Mouse (Mus musculus): ENCODE data around the gene Sned1. TPM values are rescaled to one million over a fixed set of nuclear protein-coding genes. Genes with fewer than 3 reads are reported as not detected.

Gene Sned1
- polyA plus RNA-seq, 1 experiment from 2014 or later = 16.7 TPM

DNA sequence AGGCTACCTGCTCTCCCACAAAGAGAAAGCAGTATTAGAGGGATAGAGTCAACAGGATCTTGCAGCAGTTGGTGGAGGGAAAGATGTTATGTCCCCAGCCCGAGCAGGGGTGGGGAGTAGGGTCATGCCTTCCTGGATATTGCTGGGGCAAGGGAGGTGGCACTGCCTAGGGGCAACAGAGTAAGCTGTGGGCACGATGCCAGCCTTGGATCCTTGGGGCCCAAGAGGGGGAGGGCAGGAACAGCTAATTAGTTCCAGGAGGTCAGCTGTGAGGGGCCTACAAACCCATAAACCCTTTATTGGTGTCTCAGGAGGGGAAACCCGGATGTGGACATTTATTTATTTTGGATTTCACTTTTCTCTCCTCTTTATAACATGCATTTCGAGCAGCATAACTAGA is 10.4 kb upstream of the Sned1 start:
- ATAC-seq (ENCODE audit: low read depth) = no peak
- Histone ChIP-seq H3K4me2 (ENCODE audit: low read depth, low read length) (no peak overlapping the region), H3K9ac (ENCODE audit: low read depth, low read length) (no peak overlapping the region), H3K4me1 (ENCODE audit: control insufficient read depth, insufficient read depth, low read length) (peaks cover 17% of the 10 kb centered on the region), H3K4me3 (ENCODE audit: low read depth, low read length) (no peak overlapping the region), H3K27ac (replicated peaks; ENCODE audit: low read depth, low read length) (no peak overlapping the region), H3K27me3 (replicated peaks; ENCODE audit: control insufficient read depth, insufficient read depth, low read length) (no peaks in the 10 kb centered on the region), H3K9me3 (ENCODE audit: control insufficient read depth, low read length) (no peaks in the 10 kb centered on the region), H3K36me3 (ENCODE audit: control insufficient read depth, insufficient read depth, low read length) (no peaks in the 10 kb centered on the region)
- 19% methylated on average over 4 of the region's 4 CpGs for WGBS
- DNase-seq (ENCODE audit: low spot score) = no peak

DNA sequence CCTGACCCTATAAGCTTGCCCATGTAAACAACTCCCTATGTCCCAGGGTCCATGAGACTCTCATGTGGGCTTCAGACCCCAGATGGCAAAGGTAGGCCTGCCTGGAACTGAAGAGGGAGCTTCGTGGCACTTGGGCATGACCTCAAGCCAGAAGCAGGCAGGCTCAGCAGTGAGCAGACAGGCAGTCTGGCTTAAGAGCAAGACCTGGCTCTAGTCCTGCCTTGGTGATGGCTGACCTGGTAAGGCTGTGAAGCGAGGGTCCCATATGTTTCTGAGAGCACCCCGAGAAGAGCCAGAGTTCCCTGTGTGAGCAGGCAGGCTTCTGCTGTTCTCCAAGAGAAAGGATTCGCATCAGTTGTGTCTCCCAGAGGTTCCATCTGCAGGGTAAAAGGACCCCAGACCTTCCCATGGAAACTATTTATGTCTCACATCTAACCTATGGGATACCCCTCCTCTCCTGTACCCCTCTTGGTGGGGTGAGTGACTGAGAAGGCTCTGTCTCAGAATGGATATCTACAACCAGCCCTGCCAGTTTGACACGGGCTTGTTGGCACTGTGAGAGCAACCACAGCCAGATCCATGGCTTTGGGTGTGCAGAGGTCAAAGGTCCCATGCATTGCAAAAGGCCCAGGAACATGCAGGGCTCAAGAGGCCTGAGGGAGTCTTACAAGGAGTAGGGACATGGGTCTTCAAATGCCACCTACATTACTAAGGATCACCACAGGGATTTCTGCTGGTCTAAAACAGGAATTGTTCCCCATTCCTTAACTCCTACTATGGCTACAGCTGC is 9.7 kb upstream of the Sned1 start:
- H3K4me2 ChIP-seq (ENCODE audit: low read depth, low read length) = no peak overlapping the region
- peak overlapping the region; percentile 57 for H3K27ac ChIP-seq (replicated peaks; ENCODE audit: low read depth, low read length)
- H3K9ac ChIP-seq (ENCODE audit: low read depth, low read length) = peak overlapping the region; percentile 20; the same call in 1 of the 2 replicates
- H3K27me3 ChIP-seq (replicated peaks; ENCODE audit: control insufficient read depth, insufficient read depth, low read length) = no peaks in the 10 kb centered on the region
- WGBS = 70% methylated on average over 5 of the region's 5 CpGs
- no peaks in the 10 kb centered on the region for H3K36me3 ChIP-seq (ENCODE audit: control insufficient read depth, insufficient read depth, low read length)
- ATAC-seq (ENCODE audit: low read depth) = no peak
- H3K9me3 ChIP-seq (ENCODE audit: control insufficient read depth, low read length) = no peaks in the 10 kb centered on the region
- H3K4me3 ChIP-seq (ENCODE audit: low read depth, low read length) = no peak overlapping the region
- no peak for DNase-seq (ENCODE audit: low spot score)
- peaks cover 11% of the 10 kb centered on the region for H3K4me1 ChIP-seq (ENCODE audit: control insufficient read depth, insufficient read depth, low read length)

GRCm38 (mm10) chr1:93227303-93227975 is 8.2 kb upstream of the Sned1 start:
- WGBS = 53% methylated on average over 7 of the region's 7 CpGs
- no peak overlapping the region for H3K4me2 ChIP-seq (ENCODE audit: low read depth, low read length)
- DNase-seq (ENCODE audit: low spot score) (peak; percentile 54), ATAC-seq (ENCODE audit: low read depth) (peak; percentile 66)
- H3K36me3 ChIP-seq (ENCODE audit: control insufficient read depth, insufficient read depth, low read length) = no peaks in the 10 kb centered on the region
- H3K4me3 ChIP-seq (ENCODE audit: low read depth, low read length) = no peak overlapping the region
- H3K27me3 ChIP-seq (replicated peaks; ENCODE audit: control insufficient read depth, insufficient read depth, low read length) = no peaks in the 10 kb centered on the region
- H3K27ac ChIP-seq (replicated peaks; ENCODE audit: low read depth, low read length) = no peak overlapping the region
- no peak overlapping the region for H3K9ac ChIP-seq (ENCODE audit: low read depth, low read length)
- peaks cover 19% of the 10 kb centered on the region for H3K4me1 ChIP-seq (ENCODE audit: control insufficient read depth, insufficient read depth, low read length)
- H3K9me3 ChIP-seq (ENCODE audit: control insufficient read depth, low read length) = no peaks in the 10 kb centered on the region

DNA sequence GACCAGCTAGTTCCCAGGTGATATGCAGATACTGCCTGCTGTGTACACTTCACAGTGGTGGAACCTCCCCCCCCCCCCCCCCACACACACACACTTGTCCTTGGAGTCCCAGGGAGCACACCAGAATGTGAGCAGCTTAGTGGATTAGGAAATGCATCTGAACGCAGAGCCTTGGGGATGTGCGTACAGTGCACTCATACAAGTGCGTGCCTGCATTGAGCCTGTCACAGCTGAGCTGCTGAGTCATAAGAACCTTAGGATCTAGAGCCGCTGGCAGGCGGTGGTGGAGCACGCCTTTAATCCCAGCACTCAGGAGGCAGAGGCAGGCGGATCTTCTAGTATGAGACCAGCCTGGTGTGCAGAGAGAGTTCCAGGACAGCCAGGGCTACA is 7.7 kb upstream of the Sned1 start:
- Histone ChIP-seq H3K36me3 (ENCODE audit: control insufficient read depth, insufficient read depth, low read length) (no peaks in the 10 kb centered on the region), H3K27me3 (replicated peaks; ENCODE audit: control insufficient read depth, insufficient read depth, low read length) (no peaks in the 10 kb centered on the region), H3K4me3 (ENCODE audit: low read depth, low read length) (no peak overlapping the region), H3K27ac (replicated peaks; ENCODE audit: low read depth, low read length) (no peak overlapping the region), H3K9ac (ENCODE audit: low read depth, low read length) (no peak overlapping the region), H3K4me1 (ENCODE audit: control insufficient read depth, insufficient read depth, low read length) (peaks cover 24% of the 10 kb centered on the region), H3K4me2 (ENCODE audit: low read depth, low read length) (no peak overlapping the region), H3K9me3 (ENCODE audit: control insufficient read depth, low read length) (no peaks in the 10 kb centered on the region)
- no peak for DNase-seq (ENCODE audit: low spot score)
- 87% methylated on average over 7 of the region's 7 CpGs for WGBS
- no peak for ATAC-seq (ENCODE audit: low read depth)

- Histone ChIP-seq H3K27me3 (replicated peaks; ENCODE audit: control insufficient read depth, insufficient read depth, low read length) (no peaks in the 10 kb centered on the region), H3K4me3 (ENCODE audit: low read depth, low read length) (no peak overlapping the region), H3K4me2 (ENCODE audit: low read depth, low read length) (no peak overlapping the region), H3K27ac (replicated peaks; ENCODE audit: low read depth, low read length) (no peak overlapping the region), H3K36me3 (ENCODE audit: control insufficient read depth, insufficient read depth, low read length) (no peaks in the 10 kb centered on the region), H3K9me3 (ENCODE audit: control insufficient read depth, low read length) (no peaks in the 10 kb centered on the region), H3K4me1 (ENCODE audit: control insufficient read depth, insufficient read depth, low read length) (peaks cover 29% of the 10 kb centered on the region), H3K9ac (ENCODE audit: low read depth, low read length) (no peak overlapping the region)
- DNase-seq (ENCODE audit: low spot score) (no peak), ATAC-seq (ENCODE audit: low read depth) (no peak)
- WGBS = 68% methylated on average over 6 of the region's 6 CpGs
Observed at GRCm38 (mm10) chr1:93229221-93229620, 6.4 kb upstream of the Sned1 start.

GRCm38 (mm10) chr1:93229626-93230025 is 6.0 kb upstream of the Sned1 start:
- Histone ChIP-seq H3K9ac (ENCODE audit: low read depth, low read length) (no peak overlapping the region), H3K27ac (replicated peaks; ENCODE audit: low read depth, low read length) (no peak overlapping the region), H3K4me2 (ENCODE audit: low read depth, low read length) (no peak overlapping the region), H3K9me3 (ENCODE audit: control insufficient read depth, low read length) (no peaks in the 10 kb centered on the region), H3K4me1 (ENCODE audit: control insufficient read depth, insufficient read depth, low read length) (peaks cover 33% of the 10 kb centered on the region), H3K27me3 (replicated peaks; ENCODE audit: control insufficient read depth, insufficient read depth, low read length) (no peaks in the 10 kb centered on the region), H3K4me3 (ENCODE audit: low read depth, low read length) (no peak overlapping the region), H3K36me3 (ENCODE audit: control insufficient read depth, insufficient read depth, low read length) (no peaks in the 10 kb centered on the region)
- WGBS = 76% methylated on average over 3 of the region's 4 CpGs
- DNase-seq (ENCODE audit: low spot score) (no peak), ATAC-seq (ENCODE audit: low read depth) (no peak)

GRCm38 (mm10) chr1:93236545-93236924 is 894 bp downstream of the Sned1 start:
- DNase-seq (ENCODE audit: low spot score) (peak; percentile 40), ATAC-seq (ENCODE audit: low read depth) (no peak)
- Histone ChIP-seq H3K4me2 (ENCODE audit: low read depth, low read length) (peak overlapping the region; percentile 96), H3K9me3 (ENCODE audit: control insufficient read depth, low read length) (no peaks in the 10 kb centered on the region), H3K36me3 (ENCODE audit: control insufficient read depth, insufficient read depth, low read length) (no peaks in the 10 kb centered on the region), H3K4me3 (ENCODE audit: low read depth, low read length) (peak overlapping the region; percentile 69), H3K4me1 (ENCODE audit: control insufficient read depth, insufficient read depth, low read length) (peaks cover 34% of the 10 kb centered on the region), H3K27me3 (replicated peaks; ENCODE audit: control insufficient read depth, insufficient read depth, low read length) (no peaks in the 10 kb centered on the region; the same call in 1 of the 2 replicates), H3K9ac (ENCODE audit: low read depth, low read length) (peak overlapping the region; percentile 72), H3K27ac (replicated peaks; ENCODE audit: low read depth, low read length) (no peak overlapping the region)
- WGBS = 6% methylated on average over 2 of the region's 3 CpGs

DNA sequence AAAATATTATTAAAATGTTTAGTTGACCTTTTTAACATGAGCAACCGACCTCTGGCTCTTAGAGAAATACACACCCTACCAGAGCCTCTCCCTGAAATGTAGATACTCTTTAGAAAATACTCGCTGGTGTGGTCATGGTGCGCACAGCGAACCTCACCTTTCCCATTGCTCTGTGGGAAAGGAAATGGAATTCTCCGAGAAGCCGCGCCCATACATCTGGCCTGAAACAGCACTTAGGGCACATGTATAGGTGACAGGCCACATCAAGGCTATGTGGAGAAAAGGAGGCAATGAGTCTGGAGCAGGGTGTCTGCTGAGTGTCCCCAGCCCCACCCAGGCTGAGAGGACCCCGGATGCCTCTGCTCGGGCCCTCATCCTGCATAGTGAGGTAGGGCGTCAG is 2.0 kb downstream of the Sned1 start:
- Histone ChIP-seq H3K9ac (ENCODE audit: low read depth, low read length) (0 out of 2 replicates have a peak overlapping the region, but pooled peaks have one; percentile 2), H3K9me3 (ENCODE audit: control insufficient read depth, low read length) (no peaks in the 10 kb centered on the region), H3K36me3 (ENCODE audit: control insufficient read depth, insufficient read depth, low read length) (no peaks in the 10 kb centered on the region), H3K27me3 (replicated peaks; ENCODE audit: control insufficient read depth, insufficient read depth, low read length) (no peaks in the 10 kb centered on the region; the same call in 1 of the 2 replicates), H3K27ac (replicated peaks; ENCODE audit: low read depth, low read length) (no peak overlapping the region), H3K4me1 (ENCODE audit: control insufficient read depth, insufficient read depth, low read length) (peaks cover 24% of the 10 kb centered on the region), H3K4me2 (ENCODE audit: low read depth, low read length) (peak overlapping the region; percentile 96; the same call in 1 of the 2 replicates), H3K4me3 (ENCODE audit: low read depth, low read length) (no peak overlapping the region; the same call in 1 of the 2 replicates)
- no peak for ATAC-seq (ENCODE audit: low read depth)
- WGBS = 81% methylated on average over 10 of the region's 10 CpGs
- no peak for DNase-seq (ENCODE audit: low spot score)

Measured in embryonic facial prominence, embryonic 14.5 days (tissue).